Mouse (Mus musculus) spleen, adult 2 months (tissue): ENCODE measurements around the gene Map3k21.

Source experiments
- CTCF ChIP-seq: fragments of 200-500 bp; IDR thresholded peaks from 2 replicates; pipeline ENCODE4 v1.5.1; 2011; ENCODE audit warnings: mild to moderate bottlenecking, inconsistent platforms; ENCODE audit not compliant: insufficient read depth, insufficient read length, insufficient replicate concordance; ENCODE audit errors: extremely low read depth
- POLR2A ChIP-seq: fragments of 200-500 bp; IDR thresholded peaks from 2 replicates; pipeline ENCODE4 v1.6.1; 2011; ENCODE audit warnings: low read depth, low read length, inconsistent platforms

- TF ChIP-seq CTCF (no peak), POLR2A (no peak)
Measured at GRCm38 (mm10) chr8:125995101-125995986, 85.1 kb downstream of the Map3k21 start, which contains the start of gene Kcnk1.
